Mouse (Mus musculus) spleen, adult 18-20 months (tissue): Measurements from ENCODE around the gene Creld1.
A peak's percentile ranks its signal among the peaks of the same experiment; 100 is the strongest.

Experiments used
- DNase-seq, 2 experiments: peaks; one replicate each; pipeline ENCODE4 v3.0.0; 2022; ENCODE audit warnings: mixed read lengths in 2 of 2

Creld1 gene

DNA sequence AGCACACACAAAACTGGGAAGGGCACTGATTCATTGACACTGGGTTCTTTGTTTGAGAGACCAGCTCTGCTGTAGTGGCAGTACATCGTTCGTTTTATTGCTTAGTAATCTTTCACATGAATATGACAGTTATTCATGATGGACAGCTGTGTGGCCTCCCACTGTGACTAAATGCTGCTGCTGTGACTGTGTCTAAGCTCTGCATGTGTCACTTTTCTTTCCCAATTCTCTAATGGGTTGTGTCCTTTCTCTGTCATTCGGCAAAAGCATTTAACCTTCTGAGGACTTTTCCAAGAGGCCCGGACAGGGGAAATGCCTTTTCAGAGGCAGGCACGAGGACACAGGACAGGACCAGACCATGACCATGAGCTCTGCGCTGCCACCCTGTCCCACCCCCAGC lies 30.8 kb downstream of the Creld1 start:
- no peak for DNase-seq

DNA sequence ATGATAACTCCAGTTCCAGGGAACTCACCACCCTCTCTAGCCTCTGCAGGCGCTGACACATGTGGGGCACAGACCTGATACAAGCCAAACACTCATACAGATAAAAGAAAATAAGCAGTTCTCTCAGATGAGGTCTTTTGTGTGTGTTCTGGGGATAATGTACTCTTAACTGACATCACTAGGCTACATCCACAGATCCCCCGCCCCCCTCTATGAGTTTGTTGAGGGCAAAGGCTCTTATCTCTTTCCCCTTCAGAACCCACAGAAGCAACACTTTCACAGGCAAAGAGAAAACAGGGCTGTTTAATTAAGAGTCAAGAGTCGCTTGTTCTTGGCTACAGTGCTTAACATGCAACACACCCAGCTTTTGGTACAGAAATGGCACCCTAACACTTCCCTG lies 31.5 kb downstream of the Creld1 start:
- no peak for DNase-seq

DNA sequence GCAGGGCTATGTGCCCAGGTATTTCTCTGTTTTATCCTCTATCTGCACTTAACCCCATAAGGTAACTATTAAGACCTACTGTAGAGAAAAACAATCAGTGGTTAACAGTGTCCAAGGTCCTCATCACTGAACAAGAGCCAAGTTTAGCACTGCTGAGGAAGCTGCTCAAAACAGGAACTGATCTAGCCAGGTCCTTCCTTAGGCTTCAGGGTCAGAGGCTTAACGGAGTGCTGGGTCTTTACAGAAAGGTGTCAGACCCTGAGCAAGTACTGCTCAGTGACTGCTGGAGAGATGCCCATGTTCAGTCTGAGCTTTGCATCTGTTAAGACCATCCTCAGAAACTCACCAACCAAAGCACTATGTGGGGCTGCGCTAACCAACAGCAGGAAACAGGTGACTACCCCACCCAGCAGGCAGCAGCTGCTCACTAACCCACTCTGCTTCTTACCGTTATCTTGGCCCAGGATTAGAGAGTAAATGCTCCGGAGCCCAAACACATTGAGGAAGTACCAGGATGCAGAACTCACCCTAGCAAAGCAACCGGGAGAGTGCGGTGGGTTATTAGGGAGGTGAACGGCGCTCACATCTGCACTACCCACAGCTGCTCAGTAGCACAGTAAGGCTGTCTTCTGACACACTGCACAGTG lies 34.5 kb downstream of the Creld1 start:
- no peak for DNase-seq

DNA sequence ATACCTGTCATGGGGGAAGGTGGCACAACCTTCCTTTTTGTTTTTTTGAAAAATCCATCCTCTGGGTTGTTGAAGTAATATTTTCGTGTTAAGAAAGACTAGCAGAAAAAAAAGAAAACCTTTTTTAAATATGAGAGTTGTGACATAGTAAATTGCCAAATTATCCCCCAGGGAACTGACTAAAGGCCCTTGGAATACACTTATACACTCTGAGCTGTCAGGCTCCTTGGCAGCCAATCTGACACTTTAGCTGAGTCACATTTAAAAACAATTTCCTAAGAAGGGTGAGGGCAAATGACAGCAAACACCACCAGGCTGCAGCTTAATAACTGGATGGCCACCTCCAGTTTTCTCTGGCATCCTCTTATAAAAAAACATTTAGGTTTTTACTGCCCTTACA lies 39.2 kb downstream of the Creld1 start:
- no peak for DNase-seq

DNA sequence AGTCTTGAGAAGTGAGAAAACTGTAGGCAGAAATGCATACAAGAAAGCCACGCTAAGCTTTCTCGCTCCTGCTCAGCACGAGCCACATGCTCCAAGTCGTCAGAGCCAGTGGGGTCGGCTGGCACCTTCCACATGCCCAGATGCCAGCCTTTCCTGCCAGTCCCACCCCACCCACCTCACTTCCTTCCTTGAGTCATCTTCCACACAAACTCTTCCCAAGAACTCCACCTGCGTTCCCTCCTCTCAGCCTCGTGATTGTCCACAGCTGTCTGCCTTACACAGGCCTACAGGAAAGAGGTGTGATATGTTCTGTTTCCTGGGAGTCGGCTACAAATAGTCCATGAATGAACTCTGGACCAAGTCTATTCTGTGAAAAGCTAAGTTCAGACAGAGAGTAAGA lies 40.3 kb downstream of the Creld1 start:
- DNase-seq, result no peak

DNA sequence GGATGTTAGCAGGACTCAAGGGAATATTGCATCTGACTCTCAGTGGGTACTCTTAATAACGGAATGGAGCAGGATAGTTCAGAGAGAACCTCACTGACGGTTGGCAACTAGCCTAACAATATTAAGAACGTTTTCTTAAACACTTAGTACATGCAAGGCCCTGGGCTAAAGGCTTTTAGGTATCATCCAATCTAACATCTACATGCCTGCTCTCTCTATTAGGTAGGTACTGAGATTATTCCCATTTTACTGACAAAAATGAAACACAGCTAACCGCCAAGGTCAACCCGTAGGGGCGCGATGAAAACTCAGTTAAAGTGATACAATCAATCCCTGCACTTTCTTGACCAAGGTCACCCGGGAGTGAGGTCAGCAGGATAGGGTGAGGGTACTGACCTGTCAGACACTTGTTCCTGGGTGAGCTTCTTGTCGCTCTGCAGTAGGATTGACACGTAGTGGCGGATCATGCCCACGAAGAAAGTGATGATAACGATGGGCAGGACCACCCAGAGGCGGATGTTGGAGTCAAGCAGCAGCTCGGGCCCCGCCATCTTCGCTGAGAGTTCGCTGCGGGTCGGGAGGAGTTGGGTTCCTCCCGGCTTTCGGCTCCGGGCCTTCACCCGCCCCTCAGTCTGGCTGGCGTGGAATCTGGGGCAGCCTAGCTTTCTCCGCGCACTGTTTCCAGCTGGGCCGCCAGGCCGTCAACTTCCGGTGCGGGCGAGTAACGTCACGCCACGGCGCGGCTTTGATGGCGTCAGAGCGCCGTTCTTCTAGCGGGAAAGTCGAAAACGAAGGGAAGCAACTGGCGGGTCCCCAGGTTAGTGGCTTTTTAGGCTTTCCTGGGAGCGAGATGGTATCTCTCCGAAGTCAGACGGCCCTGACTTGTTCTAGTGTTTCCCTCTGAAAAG lies 48.1 kb downstream of the Creld1 start, which contains the start of the genes Emc3 and Fancd2:
TSS of gene Emc3 (minus strand) at position 721 of the 908 bp plus-strand sequence.
TSS of gene Fancd2 (plus strand) at position 751 of the 908 bp plus-strand sequence.
- DNase-seq, result peak; percentile 81 to 94

DNA sequence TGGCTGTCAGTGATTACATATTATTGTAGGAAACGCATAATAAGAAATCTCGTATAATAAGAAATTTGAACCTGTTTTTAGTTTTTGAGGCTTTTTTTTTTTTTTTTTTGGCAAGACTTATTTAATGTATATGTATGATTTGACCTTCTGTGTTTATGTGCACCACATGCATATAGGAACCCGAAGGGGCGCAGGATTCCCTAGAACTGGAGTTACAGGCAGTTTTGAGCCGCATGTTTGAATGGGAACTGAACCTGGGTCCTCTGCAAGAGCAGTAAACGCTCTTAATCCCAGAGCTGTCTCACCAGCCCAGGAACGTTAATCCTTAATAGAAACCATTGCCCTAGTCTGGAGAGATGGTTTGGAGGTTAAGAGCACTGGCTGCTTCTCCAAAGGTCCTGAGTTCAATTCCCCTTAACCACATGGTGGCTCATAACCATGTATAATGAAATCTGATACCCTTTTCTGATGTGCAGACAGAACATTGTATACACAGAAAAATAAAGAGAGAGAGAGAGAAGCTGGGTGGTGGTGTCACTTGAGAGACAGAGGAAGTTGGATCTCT lies 48.8 kb downstream of the Creld1 start:
- DNase-seq, result no peak

DNA sequence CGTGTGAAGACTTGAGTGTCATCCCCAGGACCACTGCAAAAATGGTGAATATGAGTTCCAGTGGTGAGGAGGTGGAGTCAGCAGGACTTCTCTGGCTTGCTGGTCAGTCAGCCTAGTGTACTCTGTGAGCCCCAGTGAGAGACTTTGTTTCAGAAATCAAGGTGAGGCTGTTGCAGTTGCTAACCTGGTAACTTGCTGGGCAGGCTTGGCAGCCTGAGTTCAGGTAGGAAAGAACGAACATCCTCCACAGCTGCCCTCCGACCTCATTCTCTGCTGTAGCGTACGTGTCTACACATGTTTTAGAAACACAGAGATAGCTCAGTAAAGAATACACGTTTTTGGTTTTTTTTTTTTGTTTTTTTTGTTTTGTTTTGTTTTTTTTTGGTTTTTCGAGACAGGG lies 51.8 kb downstream of the Creld1 start:
- DNase-seq, result no peak

DNA sequence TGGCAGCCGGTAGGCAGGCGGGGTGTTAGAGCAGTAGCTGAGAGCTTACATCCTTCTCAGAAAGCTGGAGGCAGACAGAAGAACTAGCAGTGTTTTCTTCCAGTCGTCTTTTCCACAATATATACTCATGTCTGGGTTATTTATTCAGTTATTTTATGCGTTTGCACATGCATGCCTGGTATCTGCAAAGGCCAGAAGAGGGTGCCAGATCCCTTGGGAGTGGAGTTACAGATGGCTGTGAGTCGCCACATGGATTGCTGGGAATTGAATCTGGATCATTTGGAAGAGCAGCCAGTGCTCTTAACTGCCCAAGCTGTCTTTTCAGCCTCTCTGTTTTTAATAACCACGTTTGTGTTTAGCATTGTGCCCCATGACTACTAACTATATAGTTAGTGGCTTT lies 58.5 kb downstream of the Creld1 start:
- DNase-seq, result no peak
